Mouse (Mus musculus) limb, embryonic 11.5 days (tissue): ENCODE results near the gene A830018L16Rik. TPM values are rescaled to one million over a fixed set of nuclear protein-coding genes. Genes with fewer than 3 reads are reported as not detected.
A peak's percentile ranks its signal among the peaks of the same experiment; 100 is the strongest.

Source experiments
- ATAC-seq: fragments of 200-750 bp; cut with Nextera tagmentation; 2 replicates; pipeline ENCODE4 v1.8.0; 2017; ENCODE audit warnings: low read depth; ENCODE audit not compliant: insufficient number of reproducible peaks, low FRiP score, low TSS enrichment
- DNase-seq: peaks from one replicate; pipeline ENCODE4 v3.0.0-alpha.2; 2015; ENCODE audit warnings: low spot score
- H3K27ac ChIP-seq: fragments of 300-500 bp; sonication (generic); replicated peaks from 2 replicates; pipeline ENCODE4 v1.5.1; 2014; ENCODE audit warnings: low read depth, mild to moderate bottlenecking, low read length
- H3K27me3 ChIP-seq: fragments of 300-500 bp; sonication (generic); 2 replicates; pipeline ENCODE4 v1.6.1; 2014; ENCODE audit warnings: mild to moderate bottlenecking, low read length, mixed read lengths; ENCODE audit not compliant: control insufficient read depth, insufficient read depth
- H3K36me3 ChIP-seq: fragments of 300-500 bp; sonication (generic); 2 replicates; pipeline ENCODE4 v1.6.1; 2014; ENCODE audit warnings: mild to moderate bottlenecking, low read length, moderate library complexity, mixed read lengths; ENCODE audit not compliant: control insufficient read depth, insufficient read depth
- H3K4me1 ChIP-seq: fragments of 300-500 bp; sonication (generic); 2 replicates; pipeline ENCODE4 v1.6.1; 2014; ENCODE audit warnings: low read length, mixed read lengths; ENCODE audit not compliant: control insufficient read depth, insufficient read depth
- H3K4me2 ChIP-seq: fragments of 300-500 bp; sonication (generic); 2 replicates; pipeline ENCODE4 v1.6.1; 2014; ENCODE audit warnings: low read depth, mild to moderate bottlenecking, moderate library complexity; ENCODE audit not compliant: severe bottlenecking
- H3K4me3 ChIP-seq: fragments of 300-500 bp; sonication (generic); 2 replicates; pipeline ENCODE4 v1.5.1; 2014; ENCODE audit warnings: low read depth, low read length
- H3K9ac ChIP-seq: fragments of 300-500 bp; sonication (generic); 2 replicates; pipeline ENCODE4 v1.6.1; 2014; ENCODE audit warnings: mild to moderate bottlenecking, low read length
- H3K9me3 ChIP-seq: fragments of 300-500 bp; sonication (generic); 2 replicates; pipeline ENCODE4 v1.6.1; 2016; ENCODE audit warnings: low read length; ENCODE audit not compliant: control insufficient read depth
- WGBS: fragments of 180-500 bp; shearing (Covaris S2); extraction: QIAGEN DNeasy Blood & Tissue Kit; methylation state at CpG from one replicate; pipeline ENCODE4 v1.1.7; 2014; 5-methylcytosine and 5-hydroxymethylcytosine counted together
- polyA plus RNA-seq: library from polyadenylated mRNA; unstranded; fragments of >200 nt; fragmentation: Nextera tagmentation; extraction: Ambion mirVana; gene quantifications from 2 replicates; pipeline ENCODE4 v1.2.1, GENCODE M21; 2014

Gene A830018L16Rik
- polyA plus RNA-seq, 1 experiment from 2014 or later, result 0.47 TPM

DNA sequence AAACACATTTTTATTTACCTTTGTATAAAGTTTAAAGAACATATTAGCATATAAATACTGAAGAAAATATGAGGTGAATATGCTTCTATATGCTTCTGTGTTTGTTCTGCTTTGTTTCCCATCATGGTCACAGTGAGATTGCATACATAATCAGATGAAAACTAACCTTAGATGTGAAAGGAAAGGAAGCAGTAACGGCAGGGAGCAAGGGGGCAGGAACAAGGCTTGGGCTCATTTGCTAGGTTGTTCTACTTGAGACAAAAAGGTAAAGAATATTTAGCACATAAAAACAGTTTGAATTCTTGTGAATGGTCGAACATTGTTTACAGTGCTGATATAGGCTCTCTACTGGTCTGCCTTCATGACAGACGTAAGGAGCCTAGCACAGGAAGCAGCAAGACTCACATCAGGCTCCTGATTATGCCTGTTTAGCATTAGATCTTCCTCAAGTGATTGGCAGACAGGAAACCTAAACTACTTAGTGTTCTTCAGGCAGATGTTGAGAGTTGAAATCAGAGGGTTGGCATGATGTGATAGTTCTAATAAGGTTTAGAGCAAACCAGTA lies 244.2 kb downstream of the A830018L16Rik start:
- ATAC-seq, result no peak
- Histone ChIP-seq H3K9me3 (no peaks in the 10 kb centered on the region), H3K27me3 (no peaks in the 10 kb centered on the region), H3K36me3 (no peaks in the 10 kb centered on the region), H3K4me1 (no peaks in the 10 kb centered on the region), H3K4me3 (no peak overlapping the region), H3K9ac (no peak overlapping the region), H3K27ac (no peak overlapping the region), H3K4me2 (no peak overlapping the region)
- 47% methylated on average over 3 of the region's 3 CpGs for WGBS
- DNase-seq, result no peak

DNA sequence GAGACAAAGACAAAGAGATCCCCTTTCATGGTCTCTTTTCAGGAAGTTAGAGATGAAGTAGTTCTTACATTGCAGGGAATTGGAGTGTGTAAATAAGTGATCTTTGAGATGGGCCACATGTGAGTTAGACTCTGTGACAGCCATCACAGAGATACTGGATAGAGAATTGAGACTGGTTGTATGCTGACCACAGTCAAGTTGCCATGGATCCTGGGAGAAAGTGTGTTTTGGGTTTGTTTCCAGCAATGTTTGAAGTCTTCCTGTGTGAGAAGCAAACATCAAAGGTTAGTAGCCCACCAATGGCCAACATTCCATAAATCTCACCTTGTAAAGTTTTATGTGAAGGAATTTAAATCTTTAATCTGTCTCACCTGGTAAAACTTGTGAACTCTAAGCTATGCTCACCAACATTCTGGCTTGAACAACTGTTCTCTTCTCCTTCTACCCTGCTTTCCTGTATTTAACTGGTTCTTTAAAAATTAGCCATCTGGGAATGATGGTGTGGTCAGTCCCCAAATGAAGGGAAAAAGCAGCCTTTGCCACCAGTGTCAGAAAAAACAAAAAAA lies 330.9 kb downstream of the A830018L16Rik start:
- peak; percentile 57; the same call in 1 of the 2 replicates for ATAC-seq
- DNase-seq, result no peak
- Histone ChIP-seq H3K27ac (no peak overlapping the region), H3K4me3 (no peak overlapping the region), H3K27me3 (no peaks in the 10 kb centered on the region), H3K4me2 (no peak overlapping the region), H3K9ac (no peak overlapping the region), H3K36me3 (no peaks in the 10 kb centered on the region), H3K9me3 (no peaks in the 10 kb centered on the region), H3K4me1 (no peaks in the 10 kb centered on the region)

- Histone ChIP-seq H3K9ac (no peak overlapping the region), H3K4me2 (no peak overlapping the region), H3K4me3 (no peak overlapping the region), H3K4me1 (no peaks in the 10 kb centered on the region), H3K9me3 (no peaks in the 10 kb centered on the region), H3K36me3 (no peaks in the 10 kb centered on the region), H3K27me3 (no peaks in the 10 kb centered on the region), H3K27ac (no peak overlapping the region)
- DNase-seq (no peak), ATAC-seq (no peak)
- WGBS, result 47% methylated on average over 2 of the region's 2 CpGs
These were observed 334.5 kb downstream of the A830018L16Rik start for GRCm38 (mm10) chr1:11748424-11748823.

DNA sequence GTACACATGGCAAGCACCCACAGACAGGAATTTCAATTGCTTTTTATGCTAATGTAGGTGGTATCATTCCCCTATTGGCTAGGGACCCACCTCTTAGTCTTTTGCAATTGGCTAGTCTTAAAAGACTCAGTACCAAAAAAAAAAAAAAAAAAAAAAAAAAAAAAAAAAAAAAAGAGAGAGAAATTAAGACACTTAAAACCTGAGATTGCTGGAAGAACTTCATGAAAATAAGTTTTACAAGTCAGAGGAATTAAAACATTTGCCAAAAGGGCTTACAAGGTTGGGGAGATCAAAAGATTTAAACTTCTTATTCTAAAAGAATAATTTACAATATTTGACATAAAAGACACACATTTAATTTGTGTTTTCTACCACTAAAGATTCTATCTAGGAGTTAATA lies 336.2 kb downstream of the A830018L16Rik start:
- Histone ChIP-seq H3K36me3 (no peaks in the 10 kb centered on the region), H3K4me3 (no peak overlapping the region), H3K27ac (no peak overlapping the region), H3K9me3 (no peaks in the 10 kb centered on the region), H3K27me3 (no peaks in the 10 kb centered on the region), H3K4me2 (no peak overlapping the region), H3K4me1 (no peaks in the 10 kb centered on the region), H3K9ac (no peak overlapping the region)
- DNase-seq, result no peak
- ATAC-seq, result no peak

- Histone ChIP-seq H3K4me3 (no peak overlapping the region), H3K9ac (no peak overlapping the region), H3K4me1 (no peaks in the 10 kb centered on the region), H3K27me3 (no peaks in the 10 kb centered on the region), H3K36me3 (no peaks in the 10 kb centered on the region), H3K27ac (no peak overlapping the region), H3K9me3 (no peaks in the 10 kb centered on the region), H3K4me2 (no peak overlapping the region)
- WGBS, result 89% methylated on average over 2 of the region's 2 CpGs
- DNase-seq (no peak), ATAC-seq (no peak)
These were observed 336.7 kb downstream of the A830018L16Rik start for GRCm38 (mm10) chr1:11750607-11751006.

- DNase-seq, result no peak
- H3K4me3 ChIP-seq, result no peak overlapping the region
- H3K9ac ChIP-seq, result no peak overlapping the region
- H3K4me1 ChIP-seq, result no peaks in the 10 kb centered on the region
- H3K27ac ChIP-seq, result no peak overlapping the region
- H3K9me3 ChIP-seq, result no peaks in the 10 kb centered on the region
- no peak for ATAC-seq
- H3K36me3 ChIP-seq, result no peaks in the 10 kb centered on the region
- H3K4me2 ChIP-seq, result no peak overlapping the region
- no peaks in the 10 kb centered on the region for H3K27me3 ChIP-seq
These were observed 338.1 kb downstream of the A830018L16Rik start for GRCm38 (mm10) chr1:11751996-11752395.

GRCm38 (mm10) chr1:11788264-11788663 lies 374.4 kb downstream of the A830018L16Rik start:
- H3K27me3 ChIP-seq, result no peaks in the 10 kb centered on the region
- H3K4me1 ChIP-seq, result no peaks in the 10 kb centered on the region
- no peak overlapping the region for H3K4me3 ChIP-seq
- no peaks in the 10 kb centered on the region for H3K9me3 ChIP-seq
- H3K9ac ChIP-seq, result no peak overlapping the region
- ATAC-seq (no peak), DNase-seq (no peak)
- 84% methylated on average over 1 of the region's 1 CpGs for WGBS
- H3K36me3 ChIP-seq, result no peaks in the 10 kb centered on the region
- H3K27ac ChIP-seq, result no peak overlapping the region
- H3K4me2 ChIP-seq, result no peak overlapping the region

GRCm38 (mm10) chr1:11792820-11793219 lies 378.9 kb downstream of the A830018L16Rik start:
- Histone ChIP-seq H3K9ac (no peak overlapping the region), H3K4me3 (no peak overlapping the region), H3K36me3 (no peaks in the 10 kb centered on the region), H3K4me1 (no peaks in the 10 kb centered on the region), H3K4me2 (no peak overlapping the region), H3K9me3 (no peaks in the 10 kb centered on the region), H3K27ac (no peak overlapping the region), H3K27me3 (no peaks in the 10 kb centered on the region)
- no peak for DNase-seq
- ATAC-seq, result no peak
- 74% methylated on average over 2 of the region's 2 CpGs for WGBS

GRCm38 (mm10) chr1:11795666-11796065 lies 381.8 kb downstream of the A830018L16Rik start:
- H3K4me1 ChIP-seq, result no peaks in the 10 kb centered on the region
- no peaks in the 10 kb centered on the region for H3K27me3 ChIP-seq
- no peaks in the 10 kb centered on the region for H3K9me3 ChIP-seq
- H3K9ac ChIP-seq, result no peak overlapping the region
- H3K4me3 ChIP-seq, result no peak overlapping the region
- no peak for ATAC-seq
- DNase-seq, result no peak
- no peak overlapping the region for H3K27ac ChIP-seq
- no peak overlapping the region for H3K4me2 ChIP-seq
- H3K36me3 ChIP-seq, result no peaks in the 10 kb centered on the region
- 76% methylated on average over 2 of the region's 2 CpGs for WGBS
